Mouse (Mus musculus): Measurements from ENCODE around the gene Ubl7.

DNA sequence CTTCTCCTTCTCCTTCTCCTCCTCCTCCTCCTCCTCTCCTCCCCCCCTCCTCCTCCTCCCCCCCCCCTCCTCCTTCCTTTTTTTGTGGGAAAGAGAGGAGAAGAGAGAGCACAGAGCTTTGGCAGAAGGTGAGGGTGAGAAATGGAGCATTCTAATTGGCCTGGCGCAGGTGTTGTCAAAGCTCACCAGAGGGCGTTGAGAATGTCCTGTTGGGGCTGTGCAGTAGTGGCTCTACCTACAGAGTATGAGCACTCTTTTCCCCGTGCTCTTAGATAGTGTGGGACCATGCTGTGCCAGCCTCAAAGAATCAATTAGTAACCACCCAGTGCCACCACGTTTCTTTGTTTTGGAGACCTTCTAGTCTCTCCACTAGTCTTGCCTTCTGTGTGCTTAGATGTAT lies 30.5 kb upstream of the Ubl7 start:
- TF ChIP-seq TAL1 (IDR thresholded peaks at IDR 0.05; ENCODE audit: low read length) (no peak), GATA1 (IDR thresholded peaks at IDR 0.05; ENCODE audit: low read length) (no peak)
